Mouse (Mus musculus) testis, adult 2 months (tissue): Measurements from ENCODE around the gene Trpv2. TPM values are rescaled to one million over a fixed set of nuclear protein-coding genes. Genes with fewer than 3 reads are reported as not detected.

Experiments
- H3K27ac ChIP-seq: fragments of 200-500 bp; 2 replicates; pipeline ENCODE4 v1.5.1; 2012; ENCODE audit warnings: low read depth, low read length; ENCODE audit not compliant: control insufficient read depth, insufficient read depth
- H3K27me3 ChIP-seq: fragments of 200-500 bp; 2 replicates; pipeline ENCODE4 v1.6.1; 2012; ENCODE audit warnings: mild to moderate bottlenecking, low read length, moderate library complexity; ENCODE audit not compliant: control insufficient read depth, insufficient read depth
- H3K36me3 ChIP-seq: fragments of 200-500 bp; 2 replicates; pipeline ENCODE4 v1.6.1; 2012; ENCODE audit warnings: mild to moderate bottlenecking, low read length; ENCODE audit not compliant: control insufficient read depth, insufficient read depth
- H3K4me1 ChIP-seq: fragments of 200-500 bp; 2 replicates; pipeline ENCODE4 v1.6.1; 2012; ENCODE audit warnings: low read length; ENCODE audit not compliant: control insufficient read depth, insufficient read depth
- H3K4me3 ChIP-seq: fragments of 200-500 bp; 2 replicates; pipeline ENCODE4 v1.5.1; 2012; ENCODE audit warnings: low read depth, mild to moderate bottlenecking, low read length, moderate library complexity, mixed read lengths; ENCODE audit not compliant: control insufficient read depth
- CTCF ChIP-seq: fragments of 200-500 bp; IDR thresholded peaks from 2 replicates; pipeline ENCODE4 v1.5.1; 2012; ENCODE audit warnings: low read depth, mild to moderate bottlenecking, inconsistent platforms, low read length, moderate library complexity; ENCODE audit not compliant: control insufficient read depth, insufficient read depth, insufficient replicate concordance
- POLR2A ChIP-seq: fragments of 200-500 bp; IDR thresholded peaks from 2 replicates; pipeline ENCODE4 v1.6.1; 2012; ENCODE audit warnings: low read depth, mild to moderate bottlenecking, inconsistent platforms, low read length, moderate library complexity; ENCODE audit not compliant: control insufficient read depth
- polyA plus RNA-seq: library from polyadenylated mRNA; depleted of rRNA; stranded (reverse); fragments of >200 nt; gene quantifications from 2 replicates; pipeline ENCODE4 v1.2.3, GENCODE M21; 2012

The Trpv2 gene
- polyA plus RNA-seq, 1 experiment, result 0.67 TPM

GRCm38 (mm10) chr11:62540969-62541368 lies 33.3 kb upstream of the Trpv2 start:
- H3K27ac ChIP-seq, result no peak overlapping the region
- H3K4me3 ChIP-seq, result no peak overlapping the region; the same call in 1 of the 2 replicates
- TF ChIP-seq POLR2A (no peak), CTCF (no peak)
- no peaks in the 10 kb centered on the region for H3K27me3 ChIP-seq
- H3K4me1 ChIP-seq, result peaks cover 5% of the 10 kb centered on the region
- H3K36me3 ChIP-seq, result no peaks in the 10 kb centered on the region; the same call in 1 of the 2 replicates

- Histone ChIP-seq H3K27ac (no peak overlapping the region), H3K4me3 (no peak overlapping the region), H3K27me3 (no peaks in the 10 kb centered on the region), H3K36me3 (no peaks in the 10 kb centered on the region; the same call in 1 of the 2 replicates), H3K4me1 (peaks cover 5% of the 10 kb centered on the region)
- TF ChIP-seq CTCF, result no peak
- no peak for TF ChIP-seq POLR2A
Observed at GRCm38 (mm10) chr11:62541581-62541980, 32.7 kb upstream of the Trpv2 start.

GRCm38 (mm10) chr11:62543991-62544390 lies 30.3 kb upstream of the Trpv2 start:
- H3K4me3 ChIP-seq, result no peak overlapping the region
- TF ChIP-seq CTCF, result no peak
- no peak for TF ChIP-seq POLR2A
- no peak overlapping the region for H3K27ac ChIP-seq
- H3K4me1 ChIP-seq, result no peaks in the 10 kb centered on the region
- H3K36me3 ChIP-seq, result no peaks in the 10 kb centered on the region
- H3K27me3 ChIP-seq, result no peaks in the 10 kb centered on the region

- H3K27ac ChIP-seq, result peak overlapping the region; percentile 100
- H3K27me3 ChIP-seq, result no peaks in the 10 kb centered on the region
- TF ChIP-seq CTCF, result no peak
- TF ChIP-seq POLR2A, result no peak
- 0 out of 2 replicates have a peak, but pooled peaks cover 2% of the 10 kb centered on the region for H3K4me1 ChIP-seq
- peak overlapping the region; percentile 100 for H3K4me3 ChIP-seq
- H3K36me3 ChIP-seq, result no peaks in the 10 kb centered on the region
Observed at GRCm38 (mm10) chr11:62549782-62550181, 24.5 kb upstream of the Trpv2 start.

- TF ChIP-seq POLR2A, result no peak
- no peak for TF ChIP-seq CTCF
- H3K4me3 ChIP-seq, result peak overlapping the region; percentile 100
- 0 out of 2 replicates have a peak, but pooled peaks cover 2% of the 10 kb centered on the region for H3K4me1 ChIP-seq
- H3K36me3 ChIP-seq, result no peaks in the 10 kb centered on the region
- H3K27ac ChIP-seq, result peak overlapping the region; percentile 100
- H3K27me3 ChIP-seq, result no peaks in the 10 kb centered on the region
Observed at GRCm38 (mm10) chr11:62550227-62550685, 24.0 kb upstream of the Trpv2 start.

GRCm38 (mm10) chr11:62550727-62551225 lies 23.5 kb upstream of the Trpv2 start, which contains the start of gene Ubb:
Ubb (plus strand) TSS chr11:62551171.
- TF ChIP-seq CTCF, result no peak
- peak; percentile 83; the same call in 1 of the 2 replicates for TF ChIP-seq POLR2A
- peak within 1 kb of the TSS; percentile 100 for H3K27ac ChIP-seq
- H3K4me1 ChIP-seq, result 0 out of 2 replicates have a peak, but pooled peaks cover 2% of the 10 kb centered on the region
- H3K27me3 ChIP-seq, result no peaks in the 10 kb centered on the region
- no peaks in the 10 kb centered on the region for H3K36me3 ChIP-seq
- H3K4me3 ChIP-seq, result peak within 1 kb of the TSS; percentile 100

GRCm38 (mm10) chr11:62551226-62552119 lies 22.8 kb upstream of the Trpv2 start:
- TF ChIP-seq CTCF (no peak), POLR2A (peak; percentile 99)
- H3K27me3 ChIP-seq, result no peaks in the 10 kb centered on the region
- 0 out of 2 replicates have a peak, but pooled peaks cover 2% of the 10 kb centered on the region for H3K4me1 ChIP-seq
- H3K27ac ChIP-seq, result peak overlapping the region; percentile 100
- peak overlapping the region; percentile 100 for H3K4me3 ChIP-seq
- H3K36me3 ChIP-seq, result no peaks in the 10 kb centered on the region
